Mouse (Mus musculus) layer of hippocampus, adult 9-10 months (tissue): ENCODE data around the gene 6030468B19Rik.
"Not testable (repeated sequence)": the region's sequence is repeated elsewhere in the genome, so short reads cannot be mapped to it uniquely, and the experiment has no call there.

ENCODE experiments used
- DNase-seq: peaks from one replicate; pipeline ENCODE4 v3.0.0; 2022; ENCODE audit warnings: low spot score

6030468B19Rik gene

DNA sequence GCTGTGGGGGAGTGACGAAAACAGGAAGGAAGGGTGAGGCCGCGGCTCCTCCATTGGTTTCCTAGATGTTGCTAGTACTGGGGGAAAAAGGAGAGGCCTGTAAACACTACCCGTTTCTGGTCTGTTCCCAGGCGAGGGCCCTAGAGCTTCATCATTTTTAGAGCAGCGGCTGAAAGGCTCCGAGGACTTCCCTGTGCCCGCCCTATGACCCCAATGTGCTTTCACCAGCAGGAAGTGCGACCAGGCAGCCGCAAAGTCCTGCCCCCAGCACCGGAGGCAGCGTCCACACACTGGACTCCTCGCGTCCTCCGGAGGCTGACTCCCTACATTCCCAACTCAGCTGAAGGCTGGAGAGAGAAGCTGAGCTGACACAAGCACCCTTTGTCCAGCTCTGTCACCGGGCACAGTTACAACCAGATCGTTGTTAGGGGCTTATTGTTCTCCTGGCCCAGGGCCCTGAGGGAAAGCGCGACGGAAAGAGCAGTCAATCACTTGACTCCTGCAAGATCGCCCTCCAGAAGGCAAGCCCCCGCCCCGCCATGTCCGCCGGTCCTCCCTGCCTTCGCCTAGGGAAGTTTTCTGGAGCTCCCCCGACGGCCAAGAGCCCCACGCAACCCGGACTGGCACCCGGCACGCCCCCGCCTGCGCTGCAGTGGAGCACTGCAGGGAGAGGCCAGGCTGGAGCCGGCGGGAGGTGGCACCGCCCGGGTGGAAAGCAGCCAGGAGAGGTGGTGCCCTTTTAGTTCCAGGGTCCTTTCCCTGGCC, 17.8 kb upstream of the 6030468B19Rik start:
- no peak for DNase-seq

DNA sequence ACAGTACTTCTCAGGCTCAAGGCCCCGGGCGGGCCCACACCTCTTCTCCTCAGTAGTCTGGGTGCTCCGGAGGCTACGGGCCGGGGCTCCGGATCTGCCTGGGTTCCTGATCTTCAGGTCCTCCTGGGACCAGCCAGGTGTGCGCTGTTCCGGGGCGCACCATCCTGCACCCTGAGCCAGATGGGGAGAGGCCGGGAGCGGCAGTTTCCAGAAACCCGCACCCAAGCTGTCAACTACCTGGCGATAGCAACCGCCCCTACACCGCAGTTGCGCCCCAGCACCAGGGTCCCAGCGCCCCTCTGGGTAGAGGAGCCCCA, 17.3 kb upstream of the 6030468B19Rik start:
- no peak for DNase-seq

DNA sequence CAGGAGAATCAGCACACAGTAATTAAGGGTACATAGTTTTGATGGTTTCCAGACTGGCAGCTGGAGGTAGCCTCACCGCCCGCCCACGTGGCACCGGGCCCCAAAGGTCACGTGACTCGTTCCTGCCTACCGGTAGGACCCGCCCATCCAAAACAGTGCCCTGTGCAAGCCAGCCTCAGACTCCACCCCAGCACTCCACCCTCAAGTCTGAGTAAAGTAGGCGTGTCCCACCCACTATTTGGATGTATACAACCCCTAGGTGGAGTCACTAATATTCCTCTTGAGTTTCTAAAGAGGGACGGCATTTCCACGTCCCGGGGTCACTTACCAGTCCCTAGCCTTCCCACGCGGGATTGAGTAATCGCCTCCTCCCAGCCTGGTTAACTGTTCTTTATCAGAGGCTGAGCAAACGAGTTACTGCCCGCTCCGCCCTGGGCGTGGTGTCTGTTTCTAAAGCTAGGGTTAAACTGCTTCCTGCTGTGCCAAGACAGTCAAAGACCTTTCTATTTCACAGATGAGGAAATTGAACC, 16.8 kb upstream of the 6030468B19Rik start:
- no peak for DNase-seq

DNA sequence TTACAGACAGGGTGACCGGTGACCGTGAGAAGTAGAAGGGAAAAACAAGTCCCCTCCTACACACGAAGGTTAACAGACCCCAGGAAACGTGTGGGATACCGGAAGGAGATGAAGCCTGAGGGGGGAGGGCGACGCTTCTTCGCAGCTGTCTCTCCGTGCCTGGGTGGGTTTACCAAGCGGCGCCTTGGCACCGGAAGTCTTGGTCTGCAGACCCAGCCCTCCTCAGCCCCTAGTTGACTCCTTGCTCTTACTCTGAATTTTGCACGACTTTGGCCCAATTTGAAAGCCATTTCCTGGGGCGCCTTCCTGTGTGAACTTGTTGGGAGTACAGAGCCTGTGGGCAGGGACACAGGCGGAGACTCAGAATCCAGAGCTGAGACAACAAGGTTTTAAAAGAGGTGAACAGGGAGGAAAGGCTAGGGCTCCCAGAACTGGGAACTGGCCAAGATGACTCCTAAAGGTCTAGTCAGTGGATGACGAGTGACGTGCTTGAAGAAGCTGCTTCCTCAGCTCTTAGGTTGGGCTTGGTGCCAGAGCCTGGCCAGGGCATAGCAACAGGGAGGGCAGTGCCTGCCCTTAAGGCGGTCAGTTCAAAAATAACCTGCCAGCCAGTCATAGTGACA, 16.1 kb upstream of the 6030468B19Rik start:
- no peak for DNase-seq

DNA sequence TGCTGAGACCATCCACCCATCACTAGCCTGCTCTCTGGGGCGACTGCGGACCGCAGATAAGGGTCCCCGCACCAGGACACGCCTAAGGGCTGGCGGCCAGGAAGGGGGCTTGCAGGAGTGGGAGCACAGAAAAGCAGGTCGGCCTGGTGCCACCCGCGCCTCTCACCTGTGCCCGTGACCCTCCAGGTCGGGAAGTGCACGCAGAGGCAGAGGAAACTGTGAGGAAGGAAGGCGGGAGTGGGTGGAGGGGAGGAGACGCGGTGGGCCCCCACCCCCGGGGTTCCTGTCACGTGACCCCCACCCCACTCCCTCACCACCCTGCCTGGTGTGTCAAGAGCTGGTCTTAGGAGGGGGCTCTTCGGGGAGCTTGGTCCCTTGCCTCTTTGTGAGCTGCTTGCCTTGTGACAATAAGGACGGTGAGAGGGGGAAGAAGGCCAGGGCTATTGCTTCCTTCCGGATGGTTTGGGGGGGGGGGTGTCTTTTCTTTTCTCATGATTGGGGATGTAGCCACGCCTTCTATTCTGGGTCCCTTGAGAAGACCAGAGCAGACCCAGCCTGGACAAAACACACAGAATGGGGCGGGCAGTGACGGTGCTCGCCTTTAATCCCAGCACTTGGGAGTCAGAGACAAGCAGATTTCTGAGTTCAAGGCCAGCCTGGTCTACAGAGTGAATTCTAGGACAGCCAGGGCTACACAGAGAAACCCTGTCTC, 15.3 kb upstream of the 6030468B19Rik start, which contains the start of the genes Tmc8 and Tmc6:
Gene Tmc8, plus strand, starts transcription at position 84 of the 712 bp plus-strand sequence.
Gene Tmc6, minus strand, starts transcription at position 206 of the 712 bp plus-strand sequence.
- DNase-seq = no peak

DNA sequence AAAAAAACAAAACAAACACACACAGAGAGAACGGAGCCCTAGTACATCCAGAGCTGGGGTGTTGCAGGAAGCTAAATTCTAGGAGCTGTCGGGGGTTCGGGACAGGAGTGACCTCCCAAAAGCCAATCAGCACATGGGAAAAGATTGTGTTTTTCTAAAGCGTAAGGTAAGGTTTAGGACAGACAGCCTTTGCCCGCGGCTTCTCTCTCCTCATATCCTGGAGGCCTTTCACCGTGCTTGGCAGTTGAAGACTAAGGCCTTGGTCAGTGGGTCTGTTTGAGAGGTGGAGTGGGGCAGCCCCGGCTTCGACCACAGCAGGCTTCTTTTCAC, 14.8 kb upstream of the 6030468B19Rik start:
- DNase-seq = no peak

DNA sequence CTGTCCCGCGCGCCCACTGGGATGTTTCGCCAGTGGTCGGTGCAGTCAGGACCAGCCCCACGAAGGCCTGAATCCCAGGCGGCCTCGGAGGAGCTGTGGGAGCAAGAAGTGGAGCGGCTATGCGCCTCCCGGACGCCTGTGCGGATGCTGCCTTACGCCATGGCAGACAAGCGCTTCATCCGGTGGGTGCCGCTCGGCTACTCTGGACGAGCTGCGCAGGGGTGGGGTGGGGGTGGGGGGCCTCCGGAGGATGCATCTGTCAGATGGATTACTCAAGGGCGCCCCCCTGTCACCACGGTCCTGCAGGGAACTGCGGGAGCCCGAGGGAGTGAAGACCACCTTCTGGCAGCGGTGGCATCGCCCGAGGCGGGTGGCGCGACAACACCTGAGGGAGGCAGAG, 14.4 kb upstream of the 6030468B19Rik start:
- no peak for DNase-seq

DNA sequence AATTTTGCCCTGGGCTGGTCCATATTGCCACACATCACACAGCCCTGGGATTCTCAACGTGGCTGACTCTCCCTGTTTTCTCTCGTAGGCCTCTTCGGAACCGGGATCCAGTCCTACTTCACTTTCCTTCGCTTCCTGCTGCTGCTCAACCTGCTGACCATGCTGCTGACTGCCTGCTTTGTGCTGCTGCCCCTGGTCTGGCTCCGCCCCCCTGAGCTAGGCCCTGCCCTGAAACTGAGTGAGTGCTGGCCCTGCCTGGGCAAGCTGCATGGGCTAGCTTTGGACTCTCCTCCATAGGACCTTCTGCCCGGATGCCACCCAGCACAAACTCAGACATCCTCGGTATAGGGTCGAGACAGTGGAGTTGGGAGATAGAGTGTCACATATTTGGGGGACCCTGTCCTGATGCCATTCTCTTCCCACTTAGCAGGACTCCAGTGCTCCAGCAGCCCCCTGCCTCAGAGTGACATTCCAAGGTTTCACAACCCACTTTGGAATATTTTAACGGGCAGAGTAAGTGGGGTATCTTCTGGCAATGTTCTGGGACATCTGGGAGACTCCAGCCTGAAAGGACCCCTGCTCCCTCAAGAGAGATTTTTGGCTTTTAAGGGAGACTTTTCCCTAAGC, 13.7 kb upstream of the 6030468B19Rik start:
- DNase-seq = no peak

DNA sequence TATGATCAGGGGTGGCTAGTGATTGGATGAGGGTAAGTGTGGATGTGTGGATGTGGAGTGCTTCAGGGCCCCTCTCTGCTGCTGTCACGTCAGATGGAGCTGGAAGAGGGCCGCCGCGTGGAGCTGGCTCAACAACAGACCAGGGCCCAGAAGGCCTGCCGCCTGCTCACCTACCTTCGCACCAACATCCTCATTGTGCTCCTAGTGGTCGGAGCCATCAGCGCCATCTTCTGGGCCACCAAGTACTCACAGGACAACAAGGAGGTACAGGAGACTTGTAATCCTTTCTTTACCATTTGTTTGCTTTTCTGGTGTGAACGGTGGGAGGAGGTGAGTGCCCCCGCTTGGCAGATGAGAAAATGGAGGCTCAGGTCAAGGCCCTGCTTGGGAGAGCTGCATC, 11.2 kb upstream of the 6030468B19Rik start:
- peak; percentile 54 for DNase-seq

DNA sequence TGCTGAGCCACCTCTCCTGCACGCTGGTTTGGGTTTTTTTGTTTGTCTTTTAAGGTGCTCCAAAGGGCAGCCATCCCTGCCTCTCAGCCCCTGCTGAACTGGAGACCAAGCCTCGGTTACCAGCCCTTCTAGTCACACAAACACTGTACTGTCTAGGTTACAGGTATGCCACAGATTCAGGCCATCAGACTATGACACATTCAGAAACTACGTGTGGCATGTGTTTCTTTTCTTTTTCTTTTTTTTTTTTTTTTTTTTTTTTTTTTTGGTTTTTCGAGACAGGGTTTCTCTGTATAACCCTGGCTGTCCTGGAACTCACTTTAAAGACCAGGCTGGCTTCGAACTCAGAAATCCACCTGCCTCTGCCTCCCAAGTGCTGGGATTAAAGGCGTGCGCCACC, 9.0 kb upstream of the 6030468B19Rik start:
- not testable (repeated sequence) for DNase-seq

DNA sequence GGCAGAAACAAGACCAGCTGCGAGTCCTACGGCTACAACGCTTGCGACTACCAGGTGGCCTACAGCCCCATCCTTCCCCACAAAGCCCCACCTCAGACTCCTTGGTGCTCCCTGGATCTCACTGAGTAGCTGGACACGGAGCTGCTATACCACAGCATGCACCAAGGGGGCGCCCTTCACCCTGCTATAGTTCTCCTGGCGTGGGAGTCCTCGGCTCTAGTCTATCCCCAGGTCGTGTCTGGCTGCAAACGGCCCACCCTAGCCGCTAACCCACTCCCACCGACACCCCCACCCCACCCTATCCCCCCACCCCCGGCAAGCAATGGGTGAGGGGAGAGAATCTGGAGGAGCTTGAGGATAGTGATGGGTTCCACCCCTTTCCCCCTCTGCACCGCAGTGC, 7.2 kb upstream of the 6030468B19Rik start:
- peak; percentile 51 for DNase-seq

DNA sequence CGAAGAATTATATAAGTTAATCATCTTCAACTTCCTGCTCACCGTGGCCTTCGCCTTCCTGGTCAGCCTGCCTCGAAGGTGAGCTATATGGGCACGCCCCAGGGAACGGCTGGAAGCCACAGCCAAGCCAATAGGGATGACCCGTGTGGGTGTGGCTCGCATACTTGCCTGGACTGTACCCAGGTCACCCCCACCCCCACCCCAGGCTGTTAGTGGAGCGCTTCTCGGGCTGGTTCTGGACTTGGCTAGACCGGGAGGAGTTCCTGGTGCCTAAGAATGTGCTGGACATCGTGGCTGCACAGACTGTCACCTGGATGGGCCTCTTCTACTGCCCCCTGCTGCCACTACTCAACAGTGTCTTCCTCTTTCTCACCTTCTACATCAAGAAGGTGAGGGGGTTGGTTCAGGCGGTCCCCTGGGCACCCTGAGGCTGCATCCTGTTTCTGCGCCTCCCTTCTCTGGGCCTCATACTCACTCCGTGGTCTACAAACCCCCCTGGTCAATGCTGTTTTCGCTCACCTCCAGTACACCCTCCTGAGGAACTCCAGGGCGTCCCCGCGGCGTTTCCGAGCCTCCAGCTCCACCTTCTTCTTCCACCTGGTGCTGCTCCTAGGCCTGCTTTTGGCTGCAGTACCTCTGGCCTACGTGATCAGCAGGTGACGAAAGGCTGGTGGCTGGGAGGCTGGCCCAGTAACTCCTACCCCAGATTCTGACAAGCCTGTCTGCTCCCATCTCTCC, 6.6 kb upstream of the 6030468B19Rik start:
- no peak for DNase-seq

DNA sequence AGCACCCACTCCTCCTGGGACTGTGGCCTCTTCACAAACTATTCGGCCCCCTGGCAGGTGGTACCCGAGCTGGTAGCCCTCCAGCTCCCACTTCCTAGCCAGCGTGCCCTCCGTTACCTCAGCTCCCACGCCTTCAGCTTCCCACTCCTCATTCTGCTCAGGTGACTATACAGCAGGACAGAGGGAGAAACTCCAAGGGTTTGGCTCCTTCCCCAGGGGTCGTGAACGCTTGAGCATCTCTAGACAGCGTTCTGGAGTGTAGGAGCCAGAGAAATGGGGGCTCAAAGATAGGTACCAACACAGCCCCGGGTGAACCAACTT, 6.1 kb upstream of the 6030468B19Rik start:
- no peak for DNase-seq

DNA sequence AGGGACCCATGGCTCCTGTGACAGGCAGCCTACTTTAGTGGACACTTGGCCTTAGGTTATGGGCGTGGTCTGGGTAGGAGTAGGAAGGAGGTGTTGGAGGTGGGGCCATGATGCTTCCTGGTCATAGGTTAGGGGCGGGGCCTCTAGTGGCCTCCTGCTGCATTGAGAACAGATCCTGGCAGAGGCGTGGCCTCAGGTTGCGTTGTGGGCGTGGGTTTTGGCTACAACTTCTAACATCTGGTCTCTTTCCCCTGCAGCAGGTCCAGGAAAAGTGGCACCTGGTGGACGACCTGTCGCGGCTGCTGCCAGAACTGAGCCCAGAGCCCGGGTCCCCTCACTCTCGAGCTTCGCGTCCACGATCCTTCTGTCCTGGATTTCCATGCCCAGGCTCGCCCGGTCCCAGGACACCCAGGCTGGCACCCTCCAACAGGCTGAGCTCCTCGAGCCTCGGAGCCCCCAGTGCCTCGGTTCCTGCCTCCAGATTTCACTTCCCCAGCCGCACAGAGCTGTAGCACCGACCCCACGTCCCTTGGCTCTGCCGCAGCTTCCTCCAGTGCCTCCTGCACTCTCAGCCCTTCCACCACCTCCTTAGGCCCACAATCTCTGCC, 5.1 kb upstream of the 6030468B19Rik start:
- DNase-seq = no peak

DNA sequence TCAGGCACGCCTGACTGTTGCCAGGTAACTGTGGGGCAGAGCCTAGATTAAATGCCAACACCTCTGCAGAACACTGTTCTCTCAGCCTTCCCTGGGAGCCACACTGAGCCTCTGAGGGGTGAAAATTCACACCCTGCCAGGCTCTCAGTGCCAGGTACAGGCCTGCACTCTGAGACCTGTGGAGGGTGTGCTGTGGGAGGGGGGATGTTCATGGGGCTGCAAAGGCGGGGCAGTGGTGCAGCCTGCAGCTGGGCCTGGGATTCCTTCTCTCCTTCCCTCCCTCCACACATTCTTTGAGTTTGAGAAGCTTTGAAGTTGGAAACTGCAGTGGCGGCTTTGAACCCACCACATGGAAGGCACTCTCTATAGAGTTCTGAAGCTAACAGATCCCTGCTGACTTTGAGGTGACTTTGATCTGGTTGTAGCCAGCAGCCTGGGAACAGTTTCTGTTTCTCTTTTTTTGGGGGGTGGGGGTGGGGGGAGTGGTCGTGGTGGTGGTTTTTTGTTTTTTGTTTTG, 3.4 kb upstream of the 6030468B19Rik start:
- no peak for DNase-seq

DNA sequence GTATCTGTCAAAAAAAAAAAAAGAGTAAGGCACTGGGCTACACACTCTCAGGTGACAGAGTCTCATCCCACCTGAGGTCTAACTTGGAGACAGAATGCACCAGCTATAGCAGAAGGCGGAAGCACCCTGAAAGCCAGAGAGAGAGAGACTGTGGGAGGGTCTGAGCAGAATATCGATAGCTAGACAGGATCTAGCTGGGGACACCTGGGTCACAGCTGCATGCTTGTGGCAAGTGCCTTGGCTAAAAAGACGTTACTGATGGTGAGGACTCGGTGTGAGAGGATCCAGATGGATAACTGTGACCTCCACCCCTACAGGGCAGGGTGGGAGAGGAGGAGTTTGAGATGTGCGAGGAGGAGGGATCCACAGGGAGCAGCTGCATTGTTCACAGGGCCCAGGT, 506 bp upstream of the 6030468B19Rik start:
- DNase-seq = no peak

DNA sequence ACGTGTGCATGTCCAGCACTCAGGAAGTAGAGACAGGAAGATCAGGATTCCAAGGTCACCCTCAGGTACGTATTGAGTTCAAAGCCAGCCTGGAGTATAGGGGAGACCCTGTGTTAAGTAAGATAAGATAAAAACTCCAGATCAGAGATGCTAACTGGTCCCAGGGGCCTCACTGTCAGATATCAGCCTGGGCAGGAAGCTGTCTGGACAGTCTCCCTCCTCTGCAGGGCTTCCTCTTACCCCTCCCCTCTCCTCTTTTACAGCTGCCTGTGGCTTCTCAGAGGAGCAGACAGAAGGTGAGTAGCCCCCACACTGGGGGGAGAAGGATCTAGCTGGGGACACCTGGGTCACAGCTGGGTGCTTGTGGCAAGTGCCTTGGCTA, 691 bp downstream of the 6030468B19Rik start:
- DNase-seq = no peak

DNA sequence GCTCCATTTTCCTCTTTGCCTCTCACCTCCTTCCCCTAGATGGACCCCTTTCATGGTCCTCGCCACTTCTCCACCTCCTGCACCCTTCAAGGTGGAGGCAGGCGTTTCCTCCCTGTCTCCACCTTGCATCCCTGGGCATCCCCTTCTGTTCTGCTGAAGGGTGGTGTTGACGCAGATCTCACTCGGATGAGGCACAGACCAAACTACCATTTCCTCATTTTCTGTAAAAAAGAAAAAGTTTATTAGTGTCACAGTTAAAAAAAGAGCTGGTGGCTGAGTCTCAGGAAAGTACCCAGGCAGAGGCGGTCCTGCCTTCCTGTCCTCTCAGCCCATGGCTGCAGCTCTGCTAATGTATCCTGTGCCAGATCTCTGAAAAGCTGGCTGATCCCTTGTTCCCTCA, 1.7 kb downstream of the 6030468B19Rik start:
- DNase-seq = no peak

DNA sequence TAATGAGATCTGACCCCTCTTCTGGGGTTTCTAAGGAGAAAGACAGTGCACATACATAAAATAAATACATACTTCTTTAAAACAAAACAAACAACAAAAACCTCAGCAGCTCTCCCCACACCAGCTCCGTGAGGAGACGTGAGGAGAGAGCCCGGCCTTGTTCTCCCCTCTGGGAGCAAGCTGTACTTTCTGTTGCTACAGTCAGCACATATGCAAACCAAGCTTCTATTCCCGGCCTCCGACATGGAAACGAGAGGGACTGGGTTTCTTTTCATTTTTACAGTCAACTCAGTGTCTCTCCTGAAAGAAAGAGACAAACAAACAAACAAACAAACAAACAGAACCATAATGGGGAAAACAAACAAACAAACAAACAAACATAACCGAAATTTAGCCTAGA, 2.6 kb downstream of the 6030468B19Rik start:
- no peak for DNase-seq

DNA sequence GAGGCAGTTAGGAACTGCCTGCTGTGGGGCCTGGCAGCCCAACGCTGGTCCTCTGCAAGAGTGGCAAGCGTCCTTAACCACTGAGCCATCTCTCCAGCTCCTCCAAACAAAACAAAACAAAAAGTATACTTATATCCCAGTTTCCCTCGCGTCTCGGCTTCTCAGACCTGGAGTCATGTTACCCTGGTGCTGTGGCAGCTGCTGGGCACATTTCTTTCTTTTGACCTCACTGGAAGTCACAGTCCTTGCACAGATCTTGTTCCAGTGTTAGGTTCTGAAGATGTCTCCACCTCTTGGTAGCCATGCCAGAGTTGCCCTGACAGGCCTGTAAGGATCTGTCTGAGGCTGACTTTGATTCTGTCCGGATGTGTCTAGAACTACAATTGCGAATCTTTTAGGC, 4.2 kb downstream of the 6030468B19Rik start:
- DNase-seq = no peak

DNA sequence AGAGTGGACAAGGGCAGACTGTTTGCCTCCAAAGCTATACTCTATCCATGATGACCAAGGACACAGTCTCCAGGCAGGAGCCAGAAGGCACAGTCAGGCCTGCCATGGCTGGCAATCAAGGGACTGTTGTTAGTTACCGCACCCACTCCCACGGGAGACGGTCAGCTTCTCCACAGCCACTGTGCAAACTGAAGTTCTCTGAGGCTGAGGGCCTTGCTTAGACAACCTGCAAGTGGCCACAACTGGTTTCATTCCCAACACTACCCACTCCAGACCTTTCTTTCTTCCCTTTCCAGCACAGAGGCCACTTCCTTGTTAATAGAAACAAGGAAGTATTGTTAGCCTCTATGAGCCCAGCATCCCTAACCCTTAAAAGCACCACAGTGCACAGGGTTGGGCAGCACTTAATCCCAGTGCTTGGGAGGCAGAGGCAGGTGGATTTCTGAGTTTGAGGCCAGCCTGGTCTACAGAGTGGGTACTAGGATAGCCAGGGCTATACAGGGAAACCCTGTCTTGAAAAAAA, 5.8 kb downstream of the 6030468B19Rik start:
- no peak for DNase-seq
